Mouse (Mus musculus) brain, embryonic 14.5 days (tissue): ENCODE results near the gene Commd6.

Source experiments
- CTCF ChIP-seq: fragments of 200-500 bp; IDR thresholded peaks from 2 replicates; pipeline ENCODE4 v1.5.1; 2012; ENCODE audit warnings: inconsistent platforms, mild to moderate bottlenecking, moderate library complexity, borderline replicate concordance; ENCODE audit not compliant: insufficient read depth, insufficient read length; ENCODE audit errors: extremely low read depth
- POLR2A ChIP-seq: fragments of 200-500 bp; IDR thresholded peaks from 2 replicates; pipeline ENCODE4 v1.6.1; 2012; ENCODE audit warnings: mild to moderate bottlenecking, inconsistent platforms, borderline replicate concordance; ENCODE audit not compliant: poor library complexity, insufficient read depth, insufficient read length, severe bottlenecking; ENCODE audit errors: extremely low read depth

GRCm38 (mm10) chr14:101607631-101608518, 32.6 kb downstream of the Commd6 start:
- TF ChIP-seq POLR2A (no peak), CTCF (no peak)
